Mouse (Mus musculus): Measurements from ENCODE around the gene Paf1. TPM values are rescaled to one million over a fixed set of nuclear protein-coding genes. Genes with fewer than 3 reads are reported as not detected.
"Not testable (repeated sequence)": the region's sequence is repeated elsewhere in the genome, so short reads cannot be mapped to it uniquely, and the experiment has no call there.

Gene Paf1
- total RNA-seq, 2 experiments from 2014 or later: 64.9 to 69.3 TPM

DNA sequence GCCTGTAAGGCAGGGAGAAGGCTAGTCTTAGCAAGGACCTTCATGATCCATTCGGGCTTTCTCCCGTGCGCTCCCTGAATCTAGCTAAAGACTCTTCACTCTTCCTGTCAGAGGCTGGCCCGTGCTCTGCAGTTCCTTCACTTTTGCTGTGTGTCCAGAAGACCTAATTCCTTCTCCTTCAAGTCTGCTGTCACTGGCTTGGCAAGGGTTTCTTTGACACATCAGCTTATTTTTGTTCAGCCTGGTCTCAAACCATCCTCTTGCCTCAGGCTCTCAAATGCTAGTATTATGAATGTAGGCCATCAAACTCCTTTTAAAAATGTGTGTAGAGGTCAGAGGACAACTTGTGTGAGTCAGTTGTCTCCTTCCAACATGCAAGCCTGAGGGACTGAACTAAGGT lies 9.1 kb upstream of the Paf1 start:
- no peak for DNase-seq (ENCODE audit: low spot score in 2 of 2)

DNA sequence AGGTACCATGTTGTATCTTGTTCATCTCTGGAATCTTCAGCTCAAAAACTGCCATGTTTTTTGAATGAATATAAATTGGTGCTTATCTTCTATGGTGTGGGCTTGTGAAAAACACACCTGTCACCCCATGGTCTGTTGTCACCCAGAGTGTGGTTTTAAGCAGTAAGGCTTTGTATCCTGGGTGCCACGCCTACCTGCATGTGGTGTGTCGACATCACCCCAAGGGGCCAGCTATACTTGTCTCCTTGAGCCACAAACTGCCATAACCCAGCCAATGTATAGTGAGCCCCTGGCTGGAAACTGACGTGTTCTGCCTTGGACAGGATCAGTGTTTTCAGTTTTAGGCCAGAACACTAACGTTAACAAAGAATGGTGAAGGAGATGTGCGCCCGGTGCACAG lies 8.6 kb upstream of the Paf1 start:
- DNase-seq (ENCODE audit: low spot score in 2 of 2): no peak

DNA sequence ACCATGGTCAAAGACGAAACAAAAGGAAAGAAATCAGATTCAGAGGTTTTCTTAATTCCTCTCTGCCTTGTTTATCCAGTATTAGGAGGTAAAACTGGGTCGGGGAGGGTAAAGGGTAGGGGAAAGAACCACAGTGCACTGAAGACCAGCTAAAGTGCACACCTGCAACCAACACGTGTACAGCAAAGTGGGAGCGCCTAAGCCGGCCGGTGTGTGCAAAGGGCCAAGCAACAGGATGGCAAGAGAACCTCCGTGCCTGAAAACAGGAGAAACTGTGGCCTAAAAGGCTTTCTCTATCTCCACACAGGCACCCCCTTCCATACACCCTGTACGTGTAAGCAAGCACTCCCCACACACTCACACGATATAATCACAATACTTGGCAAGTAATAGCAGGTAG lies 7.6 kb upstream of the Paf1 start:
- DNase-seq (ENCODE audit: low spot score in 2 of 2): no peak

DNA sequence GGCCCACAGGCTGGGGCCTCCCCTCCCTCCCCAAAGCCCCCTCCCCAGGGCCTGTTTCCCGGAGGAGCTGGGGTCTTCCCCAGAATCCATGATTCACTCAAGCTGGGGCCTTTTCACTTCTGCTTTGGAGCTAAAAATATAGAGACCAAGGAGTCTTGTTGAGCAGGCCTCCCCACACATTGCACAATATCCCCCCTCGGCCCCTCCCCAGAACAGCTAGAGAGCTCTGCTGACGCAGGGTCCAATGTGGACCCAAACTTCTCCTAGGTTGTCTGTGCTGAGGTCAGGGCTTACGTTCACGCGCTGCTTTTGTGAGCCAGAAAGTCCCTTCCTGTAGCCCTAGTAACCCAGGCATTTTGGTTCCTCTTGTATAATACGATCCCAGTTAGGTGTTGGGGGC lies 6.7 kb upstream of the Paf1 start:
- no peak for DNase-seq (ENCODE audit: low spot score in 2 of 2)

DNA sequence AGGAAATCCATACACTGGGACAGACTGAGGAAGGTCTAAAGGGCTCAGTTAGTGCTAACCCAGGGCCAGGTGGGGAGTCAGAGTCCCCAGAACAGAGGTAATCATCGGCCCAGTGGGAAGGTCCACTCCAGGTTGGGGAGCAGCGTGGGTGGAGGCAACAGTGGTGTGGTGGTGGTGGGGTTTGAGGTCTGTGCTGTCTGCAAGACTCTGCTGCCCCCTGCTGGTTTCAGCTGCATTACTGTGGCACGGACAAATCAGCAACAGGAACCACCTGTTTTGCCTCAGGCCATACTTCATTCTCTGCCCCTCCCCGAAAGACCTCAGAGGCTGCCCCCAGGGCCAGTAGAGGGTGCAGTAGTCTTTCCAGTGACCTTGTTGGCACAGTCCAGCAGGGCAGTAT lies 6.3 kb upstream of the Paf1 start:
- peak; percentile 68 to 81 for DNase-seq (ENCODE audit: low spot score in 2 of 2)

DNA sequence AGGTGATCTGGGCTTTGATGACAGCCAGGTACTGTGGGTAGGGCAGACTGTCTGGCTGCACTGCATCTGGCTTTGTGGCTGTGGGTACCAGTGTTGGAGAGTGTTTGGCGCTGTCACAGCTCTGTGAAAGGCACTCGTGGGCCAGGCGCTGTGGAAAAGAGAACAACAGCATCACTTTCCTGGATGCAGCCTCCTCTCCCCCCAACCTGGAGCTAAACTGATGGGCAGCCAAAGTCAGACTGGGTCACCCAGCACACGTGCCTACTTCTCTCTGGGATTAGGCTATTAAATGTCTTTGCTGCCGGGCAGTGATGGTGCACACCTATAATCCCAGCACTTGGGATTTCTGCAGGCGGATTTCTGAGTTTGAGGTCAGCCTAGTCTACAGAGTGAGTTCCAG lies 5.9 kb upstream of the Paf1 start:
- DNase-seq (ENCODE audit: low spot score in 2 of 2): not testable (repeated sequence)

DNA sequence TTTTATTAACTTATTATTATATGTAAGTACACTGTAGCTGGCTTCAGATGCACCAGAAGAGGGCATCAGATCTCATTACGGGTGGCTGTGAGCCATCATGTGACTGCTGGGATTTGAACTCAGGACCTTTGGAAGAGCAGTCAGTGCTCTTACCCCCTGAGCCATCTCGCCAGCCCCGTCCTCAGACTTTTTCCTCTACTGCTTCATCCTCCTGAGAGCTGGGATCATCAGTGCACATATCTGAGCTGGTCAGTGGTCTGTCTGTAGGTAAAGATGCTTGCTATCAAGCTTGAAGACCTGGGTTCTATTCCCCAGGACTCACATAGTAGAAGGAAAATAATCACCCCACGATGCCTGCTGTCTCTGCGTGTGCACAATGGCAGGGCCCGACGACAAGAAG lies 5.4 kb upstream of the Paf1 start:
- DNase-seq (ENCODE audit: low spot score in 2 of 2): not testable (repeated sequence)

DNA sequence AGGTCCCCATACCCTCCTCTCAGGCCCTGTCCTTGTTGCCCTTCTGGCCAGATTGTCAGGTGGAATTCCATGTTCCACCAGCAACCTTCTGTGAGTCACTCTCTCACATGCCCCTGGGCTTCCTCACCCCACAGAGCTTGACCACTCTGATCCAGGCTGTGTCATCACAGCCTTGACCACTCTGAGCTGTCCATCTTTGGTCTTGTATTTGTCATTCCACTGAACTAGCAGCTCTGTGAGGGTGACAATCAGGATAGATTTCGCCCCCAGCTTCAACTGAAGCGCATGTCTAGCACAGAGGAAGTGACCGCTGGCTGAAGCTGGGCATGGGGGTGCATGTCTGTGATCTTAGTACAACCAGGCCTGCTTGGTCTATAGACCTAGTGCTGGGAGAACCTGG lies 2.4 kb upstream of the Paf1 start:
- no peak for DNase-seq (ENCODE audit: low spot score in 2 of 2)

DNA sequence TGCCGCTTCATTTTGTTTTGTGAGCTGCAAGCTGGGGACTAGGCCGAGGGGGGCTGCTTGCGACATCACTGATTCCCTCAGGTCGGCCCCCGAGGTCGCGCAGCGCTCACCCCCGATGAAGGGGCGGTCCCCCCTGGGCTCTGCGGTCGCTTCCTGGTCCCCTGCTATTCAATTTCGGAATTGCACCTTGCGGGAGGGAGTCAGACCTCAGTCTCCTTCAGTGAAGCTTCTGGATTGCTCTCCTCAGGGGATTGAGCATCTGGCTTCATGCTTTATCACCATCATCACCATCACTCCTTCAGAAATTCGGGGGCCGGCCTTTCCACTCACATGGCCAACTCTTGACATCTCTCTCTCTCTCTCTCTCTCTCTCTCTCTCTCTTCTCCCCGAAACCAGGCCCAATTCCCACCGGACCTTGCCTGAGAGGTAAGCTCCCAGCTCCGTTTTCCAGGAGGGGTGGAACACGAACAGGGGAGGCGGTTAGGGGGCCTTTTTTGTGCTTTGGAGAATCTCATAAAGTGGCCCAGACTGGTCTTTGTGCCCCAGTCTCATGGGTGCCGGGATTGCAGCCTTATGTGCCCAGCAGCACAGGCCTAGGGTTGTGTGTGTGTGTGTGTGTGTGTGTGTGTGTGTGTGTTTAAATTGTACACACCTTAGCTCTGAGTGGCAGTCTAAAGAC lies 661 bp downstream of the Paf1 start:
- DNase-seq (ENCODE audit: low spot score in 2 of 2): no peak

DNA sequence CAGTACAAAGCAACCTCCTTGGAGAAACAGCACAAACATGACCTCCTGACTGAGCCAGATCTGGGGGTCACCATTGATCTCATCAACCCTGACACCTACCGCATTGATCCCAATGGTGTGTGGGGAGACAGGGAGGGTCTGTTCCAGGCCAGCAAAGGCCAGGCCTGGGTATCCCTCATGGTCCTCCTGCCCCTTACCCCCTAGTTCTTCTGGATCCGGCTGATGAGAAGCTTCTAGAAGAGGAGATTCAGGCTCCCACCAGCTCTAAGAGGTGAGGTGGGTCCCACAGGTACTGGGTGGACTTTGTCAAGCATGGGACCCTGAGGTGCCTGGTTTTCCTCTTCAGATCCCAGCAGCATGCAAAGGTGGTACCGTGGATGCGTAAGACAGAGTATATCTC lies 2.7 kb downstream of the Paf1 start:
- no peak for DNase-seq (ENCODE audit: low spot score in 2 of 2)

DNA sequence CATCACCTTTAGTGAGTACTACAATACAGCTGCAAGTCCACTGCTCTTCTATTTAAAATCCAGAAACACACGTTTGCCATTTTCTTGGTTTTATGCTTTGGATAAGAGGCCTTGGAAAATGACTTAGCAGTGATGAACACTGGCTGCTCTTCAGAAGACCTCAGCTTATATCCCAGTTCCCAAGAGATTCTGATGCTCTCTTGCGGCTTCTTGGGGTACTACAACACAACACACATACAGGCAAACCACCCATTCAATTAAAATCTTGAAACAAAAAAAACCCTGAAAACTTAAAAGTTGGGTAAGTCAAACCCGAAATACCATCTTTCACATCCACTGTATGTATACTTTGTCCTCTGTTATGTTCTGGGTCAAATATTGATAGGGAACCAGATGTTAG lies 5.2 kb downstream of the Paf1 start:
- DNase-seq (ENCODE audit: low spot score in 2 of 2): no peak

DNA sequence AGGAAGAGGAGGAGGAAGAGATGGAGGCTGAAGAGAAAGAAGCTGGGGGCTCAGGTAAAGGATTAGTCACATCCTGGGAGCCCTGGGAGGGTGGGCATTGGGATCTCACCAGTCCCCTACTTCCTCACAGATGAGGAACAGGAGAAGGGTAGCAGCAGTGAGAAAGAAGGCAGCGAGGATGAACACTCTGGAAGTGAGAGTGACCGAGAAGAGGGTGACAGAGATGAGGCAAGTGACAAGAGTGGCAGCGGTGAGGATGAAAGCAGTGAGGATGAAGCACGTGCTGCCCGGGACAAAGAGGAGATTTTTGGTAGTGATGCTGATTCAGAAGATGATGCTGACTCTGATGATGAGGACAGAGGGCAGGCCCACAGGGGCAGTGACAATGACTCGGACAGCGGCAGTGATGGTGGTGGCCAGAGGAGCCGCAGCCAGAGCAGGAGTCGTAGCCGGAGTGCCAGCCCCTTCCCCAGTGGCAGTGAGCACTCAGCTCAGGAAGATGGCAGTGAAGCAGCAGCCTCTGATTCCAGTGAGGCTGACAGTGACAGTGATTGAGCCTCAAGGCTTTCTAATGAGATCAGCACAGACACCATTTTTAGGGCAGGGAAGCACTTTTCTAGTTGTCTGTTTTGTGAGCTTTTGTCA lies 6.1 kb downstream of the Paf1 start:
- DNase-seq (ENCODE audit: low spot score in 2 of 2): no peak

DNA sequence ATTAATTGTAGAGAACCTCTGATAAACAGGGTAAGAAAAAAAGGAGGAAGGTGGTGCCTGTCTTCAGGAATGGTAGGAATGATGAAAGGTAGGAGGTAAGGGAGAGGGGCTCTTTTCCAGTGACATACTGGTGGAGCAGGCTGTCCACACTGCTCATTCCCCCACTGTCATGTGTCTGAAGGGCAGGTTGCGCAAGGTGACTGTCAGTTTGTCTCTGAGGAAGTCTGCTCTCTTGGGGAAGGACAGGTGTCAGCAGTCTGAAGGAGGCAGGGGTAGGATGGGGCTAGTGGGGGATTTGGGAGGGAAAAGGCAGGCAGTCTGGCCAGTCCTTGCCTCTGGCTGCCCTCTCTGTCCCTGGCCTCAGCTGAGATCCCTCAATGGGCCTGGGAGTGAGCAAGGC lies 8.3 kb downstream of the Paf1 start:
- no peak for DNase-seq (ENCODE audit: low spot score in 2 of 2)

DNA sequence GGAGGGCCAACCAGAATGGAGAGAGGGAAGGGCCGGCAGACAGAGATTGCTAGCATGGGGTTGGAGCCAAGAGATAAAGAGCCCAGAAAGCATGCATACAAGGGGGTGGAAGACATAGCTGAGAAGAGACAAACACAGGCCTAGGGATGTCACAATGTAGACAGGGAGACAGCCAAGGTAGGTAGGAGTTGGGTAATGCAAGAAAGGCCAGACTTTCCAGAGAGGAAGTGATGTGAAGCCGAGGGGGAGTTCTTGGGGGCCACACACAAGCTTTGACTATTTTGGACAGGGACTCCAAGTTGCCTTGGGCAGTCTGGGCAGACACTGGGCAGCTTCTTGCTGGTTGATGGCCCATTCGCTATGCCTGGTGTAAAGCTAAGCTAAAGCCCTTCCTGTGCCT lies 9.2 kb downstream of the Paf1 start:
- DNase-seq (ENCODE audit: low spot score in 2 of 2): no peak

DNA sequence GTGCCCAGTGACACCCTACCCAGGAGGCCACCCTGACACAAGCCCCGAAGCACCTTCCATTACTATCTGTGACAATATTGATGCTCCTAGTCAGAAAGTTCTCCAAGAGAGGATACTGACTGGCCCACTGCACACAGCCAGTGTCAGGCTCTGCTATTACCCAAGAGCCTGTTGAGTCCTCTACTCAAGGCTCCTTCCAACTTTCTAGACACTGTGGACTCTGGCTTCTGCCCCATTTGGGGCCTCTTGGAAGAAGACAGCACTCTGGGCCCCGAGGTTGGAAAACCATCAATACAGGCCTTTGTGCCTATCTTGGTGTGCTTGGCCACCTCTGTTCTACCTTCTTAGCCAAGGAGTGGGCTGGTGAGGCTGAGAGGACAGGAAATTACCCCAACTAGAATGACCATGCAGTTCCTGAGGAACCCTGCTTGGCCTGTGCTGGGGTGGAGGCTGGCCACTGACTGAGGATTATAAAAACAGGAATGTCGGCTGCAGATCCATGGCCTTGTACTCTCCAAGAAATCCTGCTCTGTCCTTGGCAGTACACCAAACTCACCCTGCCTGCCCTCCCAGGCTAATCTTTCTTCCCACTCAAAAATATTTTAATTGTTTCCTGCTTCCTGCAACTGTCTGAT lies 18.2 kb downstream of the Paf1 start:
- no peak for DNase-seq (ENCODE audit: low spot score in 2 of 2)

DNA sequence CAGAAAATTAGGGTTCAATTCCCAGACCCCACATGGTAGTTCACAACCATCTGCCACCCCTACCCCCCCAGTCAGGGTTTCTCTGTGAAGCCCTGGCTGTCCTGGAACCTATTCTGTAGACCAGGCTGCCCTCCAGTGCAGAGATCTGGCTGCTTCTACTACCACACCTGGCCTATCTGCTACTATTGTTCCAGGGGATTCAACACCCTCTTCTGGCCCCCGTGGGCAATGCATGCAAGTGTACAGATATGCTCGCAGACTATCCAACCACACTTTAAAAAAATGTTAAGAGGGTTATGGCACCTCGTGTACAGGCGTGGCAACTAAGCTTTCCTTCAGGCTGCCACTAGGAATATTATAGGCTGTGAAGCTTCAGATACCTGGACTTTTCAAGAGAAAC lies 20.1 kb downstream of the Paf1 start:
- DNase-seq (ENCODE audit: low spot score in 2 of 2): no peak

DNA sequence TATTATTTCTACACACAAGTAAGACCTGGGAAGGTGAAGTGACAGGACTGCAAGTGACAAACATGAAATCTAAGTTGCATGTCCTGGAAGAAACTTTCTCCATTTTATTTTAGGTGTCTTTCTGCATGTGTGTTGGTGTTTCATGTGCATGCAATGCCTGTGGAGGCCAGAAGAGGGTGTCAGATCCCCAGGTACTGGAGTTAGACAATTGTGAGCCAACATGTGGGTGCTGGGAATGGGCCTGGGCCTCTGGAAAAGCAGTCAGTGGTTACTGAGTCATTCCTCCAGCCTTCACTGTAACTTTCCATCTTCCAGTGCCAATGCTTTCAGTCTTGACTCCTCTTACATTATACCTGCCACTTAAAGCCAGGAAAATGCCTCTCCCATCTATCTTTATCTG lies 24.6 kb downstream of the Paf1 start:
- DNase-seq (ENCODE audit: low spot score in 2 of 2): no peak

DNA sequence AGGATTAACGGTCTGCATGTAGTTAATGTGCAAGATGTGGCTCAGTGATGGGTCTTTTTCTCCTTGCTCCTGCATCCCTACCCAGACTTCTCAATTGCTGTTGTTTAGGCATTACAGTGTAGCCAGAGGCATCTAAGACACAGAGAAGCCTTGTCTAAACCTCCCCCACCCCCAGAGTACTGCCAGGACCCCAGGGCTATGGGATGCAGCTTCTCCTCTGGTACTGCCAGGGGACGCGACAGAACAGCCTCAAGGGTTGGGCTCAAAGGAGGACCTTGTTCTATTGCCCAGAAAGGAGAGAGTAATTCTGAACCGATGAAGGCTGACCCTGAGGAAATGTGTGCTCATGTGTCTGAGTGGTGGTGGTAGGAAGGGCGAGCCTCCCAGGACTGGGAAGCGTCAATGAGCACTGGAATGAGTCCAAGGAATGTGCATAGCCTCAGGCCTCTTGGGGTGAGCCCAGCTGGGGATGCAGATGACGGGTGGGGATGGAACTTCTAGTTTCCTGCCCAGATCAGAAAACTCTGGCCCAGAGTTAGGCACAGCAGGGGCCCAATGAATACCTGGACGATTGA lies 25.4 kb downstream of the Paf1 start:
- no peak for DNase-seq (ENCODE audit: low spot score in 2 of 2)

DNA sequence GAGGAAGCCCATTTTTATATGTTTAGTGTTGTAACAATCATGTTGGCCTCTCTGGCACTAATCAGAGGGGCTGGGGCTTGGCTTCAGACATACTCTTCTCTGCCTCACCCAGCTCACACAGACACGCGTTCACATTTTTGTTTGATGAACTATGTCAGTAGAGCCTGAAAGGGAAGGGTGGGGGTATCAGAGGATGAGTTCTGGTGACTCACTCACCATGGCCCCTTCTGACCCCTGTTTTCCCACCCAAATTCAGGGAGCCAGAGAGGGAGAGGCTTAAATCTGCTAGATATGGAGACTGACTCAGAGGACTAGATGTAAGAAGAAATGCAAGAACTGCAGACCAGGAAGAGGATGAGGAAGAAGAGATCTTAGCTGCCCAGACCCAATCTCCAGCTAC lies 26.7 kb downstream of the Paf1 start:
- DNase-seq (ENCODE audit: low spot score in 2 of 2): no peak

DNA sequence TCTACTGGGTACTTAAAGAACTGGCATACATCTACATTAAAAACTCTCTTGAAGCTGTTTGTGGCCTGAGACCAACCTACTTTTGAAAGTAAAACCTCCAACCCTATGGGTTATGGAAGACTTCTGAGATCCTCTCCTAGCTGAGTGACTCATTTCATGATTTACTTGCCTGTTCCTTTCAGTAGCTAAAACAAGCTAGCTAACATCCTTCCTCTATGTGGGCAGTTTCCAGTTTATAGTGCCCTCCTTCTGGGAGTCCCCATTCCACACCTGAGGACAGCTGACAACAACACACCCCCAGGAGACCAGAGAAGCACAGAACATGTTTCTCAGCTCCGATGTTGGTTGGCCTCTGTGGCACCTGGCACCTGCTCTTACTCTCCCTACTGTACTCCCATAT lies 30.3 kb downstream of the Paf1 start:
- no peak for DNase-seq (ENCODE audit: low spot score in 2 of 2)

DNA sequence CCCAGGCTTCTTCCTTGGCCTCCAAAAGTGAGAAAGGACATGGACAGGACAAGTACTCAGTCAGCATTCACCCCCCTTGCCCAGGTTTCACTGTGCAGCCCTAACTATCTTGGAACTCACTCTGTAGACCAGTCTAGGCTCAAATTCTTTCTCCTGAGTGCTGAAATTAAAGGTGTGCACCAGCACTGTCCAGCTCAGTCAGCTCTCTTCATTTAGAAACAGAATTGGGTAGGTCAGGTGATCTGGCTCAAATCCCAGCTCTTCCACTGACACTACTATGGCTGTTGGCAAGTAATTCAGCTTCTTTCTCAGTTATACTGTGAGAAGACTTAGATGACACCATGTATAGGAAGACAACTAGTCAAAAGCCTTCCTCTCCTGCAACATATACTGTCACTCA lies 35.0 kb downstream of the Paf1 start:
- DNase-seq (ENCODE audit: low spot score in 2 of 2): no peak

DNA sequence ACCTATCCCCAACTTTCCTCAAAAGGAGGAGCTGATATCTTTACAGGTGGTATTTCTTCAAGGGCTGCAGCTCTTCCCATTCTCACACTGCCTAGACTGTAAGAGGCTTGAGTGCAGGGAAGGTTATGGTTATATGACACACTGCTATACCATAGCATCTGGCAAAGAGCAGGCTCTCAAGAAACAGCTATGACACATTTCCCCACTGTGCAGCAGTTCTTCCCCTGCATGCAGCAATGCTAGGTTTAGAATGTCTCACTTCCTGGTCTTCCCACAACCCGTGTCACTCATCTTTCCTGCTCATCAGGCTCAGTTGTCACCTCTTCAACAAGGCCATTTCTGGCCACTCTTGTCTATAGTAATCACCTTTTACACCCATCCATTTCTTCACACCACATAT lies 37.8 kb downstream of the Paf1 start:
- DNase-seq (ENCODE audit: low spot score in 2 of 2): no peak

DNA sequence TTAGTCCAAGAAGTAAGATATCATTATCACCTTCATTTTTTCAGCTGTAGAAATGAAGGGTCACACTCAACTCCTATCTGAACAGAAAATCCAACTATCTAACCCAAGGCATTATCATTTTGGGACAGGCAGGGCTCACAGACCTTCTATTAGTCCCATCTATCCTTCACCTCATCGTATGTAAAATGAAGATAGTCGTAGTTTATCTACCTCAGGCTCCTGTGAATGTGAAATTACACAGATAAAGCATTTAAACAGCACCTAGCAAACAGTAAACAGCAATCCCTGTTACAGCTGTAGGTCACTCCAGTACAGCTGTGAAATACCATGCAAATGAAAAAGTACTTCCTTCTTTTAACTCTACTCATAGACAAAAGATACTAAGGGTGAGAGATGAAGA lies 39.5 kb downstream of the Paf1 start:
- DNase-seq (ENCODE audit: low spot score in 2 of 2): no peak

Data from layer of hippocampus, adult 18-20 months (tissue).